Mouse (Mus musculus): ENCODE data around the gene 9530003J23Rik. TPM values are rescaled to one million over a fixed set of nuclear protein-coding genes. Genes with fewer than 3 reads are reported as not detected.

9530003J23Rik gene
- polyA plus RNA-seq, 1 experiment from 2014 or later = not detected

Other genes starting within 250 kb of the 9530003J23Rik start
- not detected in 2 replicates for gene Lrrc10, start 193.4 kb downstream of the 9530003J23Rik start, polyA plus RNA-seq (2015; fragmentation: Nextera tagmentation; extraction: Ambion mirVana)
- 232 and 235 TPM in 2 replicates for gene Cct2, start 174.9 kb downstream of the 9530003J23Rik start, polyA plus RNA-seq (2015; fragmentation: Nextera tagmentation; extraction: Ambion mirVana)
- 19.7 and 20.2 TPM in 2 replicates for gene Frs2, start 90.2 kb downstream of the 9530003J23Rik start, polyA plus RNA-seq (2015; fragmentation: Nextera tagmentation; extraction: Ambion mirVana)
- gene Yeats4, start 14.2 kb downstream of the 9530003J23Rik start, polyA plus RNA-seq (2015; fragmentation: Nextera tagmentation; extraction: Ambion mirVana) = 104 and 113 TPM in 2 replicates
- gene Lyz2, start 43.6 kb upstream of the 9530003J23Rik start, polyA plus RNA-seq (2015; fragmentation: Nextera tagmentation; extraction: Ambion mirVana) = 13.4 and 16.8 TPM in 2 replicates
- not detected in 2 replicates for gene Lyz1, start 54.2 kb upstream of the 9530003J23Rik start, polyA plus RNA-seq (2015; fragmentation: Nextera tagmentation; extraction: Ambion mirVana)
- gene Cpsf6, start 141.3 kb upstream of the 9530003J23Rik start, polyA plus RNA-seq (2015; fragmentation: Nextera tagmentation; extraction: Ambion mirVana) = 140 and 171 TPM in 2 replicates